Mouse (Mus musculus): ENCODE measurements around the gene Nrp1.

DNA sequence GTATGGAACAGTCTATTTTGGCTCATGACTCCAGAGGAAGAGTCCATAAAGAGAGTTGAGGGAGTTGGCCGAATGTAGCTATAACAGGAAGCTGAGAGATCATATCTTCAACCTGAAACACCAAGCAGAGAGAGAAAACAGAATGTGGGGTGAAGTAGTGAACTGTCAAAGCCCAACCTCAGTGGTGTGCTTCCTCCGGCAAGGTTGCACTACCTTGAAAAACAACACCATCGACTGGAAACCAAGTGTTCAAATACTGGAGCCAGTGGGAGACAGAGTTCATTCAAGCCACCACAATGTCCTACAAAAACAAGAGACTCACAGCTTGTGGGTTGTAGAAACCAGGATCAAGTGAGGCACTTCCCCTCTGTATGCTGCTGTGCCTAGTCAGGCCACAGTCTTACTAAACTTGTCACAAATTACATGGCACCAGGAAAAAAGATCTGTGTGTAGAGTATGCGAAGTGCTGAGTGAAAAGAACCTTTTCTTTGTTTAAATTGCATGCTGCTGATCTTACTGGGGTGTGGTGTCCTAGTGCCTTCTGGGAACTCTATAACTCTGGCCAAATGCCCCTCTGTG is 32.9 kb downstream of the Nrp1 start:
- TF ChIP-seq ZNF384 (IDR thresholded peaks at IDR 0.05; ENCODE audit: low read depth, low read length) (no peak), POLR2A (IDR thresholded peaks at IDR 0.05; ENCODE audit: low read depth, low read length) (no peak), GABPA (IDR thresholded peaks at IDR 0.05; ENCODE audit: insufficient replicate concordance, low read depth, low read length) (no peak), CTCF (conservative IDR thresholded peaks at IDR 0.05 in 1 of 2, IDR thresholded peaks at IDR 0.05 in 1 of 2; ENCODE audit: low read depth in 2 of 2, low read length in 2 of 2) (no peak), EP300 (IDR thresholded peaks at IDR 0.05; ENCODE audit: low read length) (no peak), CHD2 (IDR thresholded peaks at IDR 0.05; ENCODE audit: low read length) (no peak), ZKSCAN1 (IDR thresholded peaks at IDR 0.05; ENCODE audit: borderline replicate concordance, low read depth, low read length) (no peak), USF1 (IDR thresholded peaks at IDR 0.05; ENCODE audit: low read depth, low read length) (no peak), E2F4 (IDR thresholded peaks at IDR 0.05; ENCODE audit: insufficient replicate concordance, low read depth, low read length) (no peak)

All from CH12.LX (cell line).